Mouse (Mus musculus): ENCODE measurements around the gene Glp2r. TPM values are rescaled to one million over a fixed set of nuclear protein-coding genes. Genes with fewer than 3 reads are reported as not detected.

The Glp2r gene
- total RNA-seq, 2 experiments from 2014 or later, result 0.06 TPM; not detected in 1

DNA sequence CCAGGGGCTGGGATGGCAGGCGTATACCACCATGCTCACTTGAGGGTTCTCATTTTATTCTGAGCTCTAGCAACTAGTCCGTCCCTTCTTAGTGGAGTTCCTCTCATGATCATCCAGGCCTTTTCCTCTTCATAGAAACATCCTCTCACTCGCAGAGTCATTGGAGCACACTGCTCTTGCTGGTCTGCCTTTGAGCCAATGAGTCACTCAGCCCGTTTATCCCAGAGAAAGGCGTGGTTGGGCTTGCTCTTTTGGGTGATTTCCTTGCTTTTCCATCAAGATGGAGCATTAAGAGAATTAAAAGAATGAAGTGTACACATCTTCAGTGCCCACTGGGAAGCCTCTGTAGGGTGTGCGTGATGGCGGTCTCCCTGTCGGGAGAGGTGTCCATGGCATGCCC is 109.5 kb downstream of the Glp2r start:
- DNase-seq, result no peak

GRCm38 (mm10) chr11:67657685-67658382 is 113.1 kb downstream of the Glp2r start:
- DNase-seq, result peak; percentile 62

DNA sequence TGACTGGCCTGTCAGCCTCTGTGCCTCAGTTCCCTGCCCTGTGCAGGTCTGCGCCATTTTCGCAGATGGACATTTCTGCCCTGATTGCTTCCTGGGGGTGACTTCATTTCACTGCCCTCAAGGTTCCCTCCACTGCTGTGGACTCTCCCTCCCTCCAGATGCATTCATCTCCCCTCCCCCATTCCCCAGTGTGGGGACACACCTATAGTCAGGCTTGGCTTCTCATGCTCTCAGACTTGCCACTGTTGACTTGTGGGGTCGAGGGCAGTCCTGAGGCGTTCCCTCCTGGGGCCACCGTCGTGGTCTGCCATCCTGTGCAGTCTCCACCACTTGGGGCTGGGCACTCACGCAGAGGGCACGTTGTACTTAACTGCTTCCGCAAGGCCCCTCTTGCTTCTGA is 114.1 kb downstream of the Glp2r start:
- no peak for DNase-seq

GRCm38 (mm10) chr11:67656366-67656765 is 114.6 kb downstream of the Glp2r start:
- DNase-seq, result no peak

GRCm38 (mm10) chr11:67655236-67655959 is 115.6 kb downstream of the Glp2r start:
- DNase-seq, result no peak

GRCm38 (mm10) chr11:67654514-67654913 is 116.4 kb downstream of the Glp2r start:
- no peak for DNase-seq

DNA sequence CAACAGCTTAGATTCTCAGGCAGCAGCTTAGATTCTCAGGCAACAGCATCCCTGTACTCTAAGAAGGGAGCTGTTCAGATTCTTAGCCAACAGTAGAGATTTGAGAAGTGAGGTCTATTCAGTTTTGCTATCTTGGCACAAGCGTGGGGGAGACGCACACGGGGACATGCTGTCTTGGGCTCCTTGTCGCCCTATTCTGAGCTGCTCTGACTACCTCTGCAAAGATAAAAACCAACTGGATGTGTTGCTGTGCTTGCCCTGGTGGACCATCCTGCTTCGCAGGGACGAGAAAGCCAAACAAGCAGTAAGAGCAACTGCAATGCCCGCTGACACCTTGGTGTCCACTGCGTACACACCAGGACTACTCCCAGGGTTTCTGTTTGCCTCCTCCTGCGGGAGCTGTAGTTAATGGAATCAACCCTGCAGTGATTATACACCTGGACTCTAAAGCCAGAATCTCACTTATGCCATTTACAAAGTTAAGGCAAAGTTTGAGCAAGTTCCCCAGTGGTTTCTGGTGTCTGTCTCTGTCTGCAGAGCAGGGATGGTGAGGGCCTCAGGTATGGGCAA is 117.3 kb downstream of the Glp2r start:
- no peak for DNase-seq

- no peak for DNase-seq
These were observed 118.1 kb downstream of the Glp2r start for GRCm38 (mm10) chr11:67652893-67653255.

DNA sequence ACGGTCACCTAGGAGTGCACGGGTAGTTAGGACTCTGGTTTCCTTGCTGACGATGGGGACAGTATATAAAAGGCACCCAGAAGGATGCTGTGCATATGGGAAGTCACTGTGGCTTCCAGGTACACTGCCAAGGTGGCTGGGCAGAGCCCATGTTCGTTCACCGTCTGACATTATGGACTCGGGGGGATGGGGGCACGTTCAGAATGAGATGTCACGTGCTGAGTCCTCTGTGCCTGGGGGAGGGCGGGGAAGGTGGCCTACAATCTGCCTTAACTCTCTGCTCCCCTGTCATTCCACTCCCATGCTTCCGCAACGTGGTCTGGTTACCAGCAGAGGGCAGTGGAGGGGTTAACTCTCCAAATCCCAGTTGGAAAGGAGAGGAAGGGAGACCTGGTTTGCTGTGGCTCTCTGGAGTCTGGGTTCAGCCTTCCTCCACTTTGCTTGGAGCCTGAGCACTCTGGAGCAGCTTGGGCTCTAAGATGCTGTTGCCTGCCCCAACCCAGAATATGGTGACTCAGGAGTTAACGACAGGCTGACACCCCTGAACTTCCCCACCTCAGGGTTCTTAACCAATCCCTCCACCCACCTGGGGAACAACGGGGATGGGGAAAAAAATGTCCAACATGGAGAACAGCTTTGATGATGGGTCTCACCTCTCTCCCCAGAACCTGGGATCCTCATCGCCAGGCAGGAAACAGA is 118.6 kb downstream of the Glp2r start:
- peak; percentile 48 for DNase-seq

DNA sequence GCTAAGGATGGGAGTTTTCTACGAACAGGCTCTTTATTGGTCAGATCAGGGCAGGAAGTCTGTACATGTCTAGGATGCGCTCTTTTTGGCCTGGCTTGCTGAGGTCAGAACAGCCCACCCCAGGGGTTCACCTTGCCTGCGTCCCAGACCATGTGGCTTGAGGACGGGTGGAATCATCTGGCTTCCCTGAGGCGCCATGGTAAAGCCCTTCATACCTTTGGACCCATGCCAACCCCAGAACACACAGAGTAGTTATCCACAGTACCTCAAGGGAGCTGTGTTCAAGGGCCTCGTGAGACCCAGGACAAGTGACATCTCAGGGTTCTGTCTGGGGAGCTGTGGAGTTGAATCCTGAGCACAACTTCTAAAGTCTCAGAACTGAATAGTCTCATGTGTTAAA is 119.2 kb downstream of the Glp2r start:
- DNase-seq, result no peak

DNA sequence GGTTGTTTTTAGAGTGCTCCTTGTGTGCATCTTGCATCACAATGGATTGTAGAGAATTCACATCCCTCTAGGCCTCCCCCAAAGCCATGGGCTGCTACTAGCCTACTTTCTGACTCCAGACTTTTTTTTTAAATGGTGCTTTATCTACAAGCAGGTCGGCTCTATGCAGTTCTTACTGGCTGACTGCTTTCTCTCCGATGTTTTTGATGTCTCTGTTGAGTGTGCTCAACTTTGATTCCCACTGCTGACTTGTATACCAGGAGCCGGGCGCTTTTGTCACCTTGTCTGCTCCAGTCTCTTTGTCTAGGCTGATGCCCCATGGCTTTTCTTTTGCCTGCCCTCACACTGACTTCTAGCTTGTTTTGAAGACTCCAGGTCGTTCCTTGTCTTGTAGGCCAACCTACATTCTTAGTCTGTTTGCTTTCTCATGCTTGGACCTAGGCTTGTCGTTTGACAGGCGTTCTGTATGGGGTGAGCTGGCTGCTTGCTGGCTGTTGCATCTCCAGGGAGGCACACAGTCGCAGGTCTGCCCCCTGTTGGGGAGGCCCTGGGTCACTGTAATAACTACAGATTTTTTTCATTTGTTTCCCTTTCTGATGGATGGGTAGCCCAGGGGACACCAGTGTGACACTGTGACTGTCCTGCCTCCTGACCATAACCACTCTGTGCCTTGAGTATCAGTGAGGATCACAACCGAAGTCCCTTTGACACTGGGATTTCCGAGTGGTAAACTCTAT is 120.8 kb downstream of the Glp2r start:
- DNase-seq, result no peak

GRCm38 (mm10) chr11:67648651-67649407 is 122.1 kb downstream of the Glp2r start:
- DNase-seq, result no peak

- DNase-seq, result peak; percentile 89
These were observed 123.2 kb downstream of the Glp2r start for GRCm38 (mm10) chr11:67647745-67648144.

- no peak for DNase-seq
These were observed 126.3 kb downstream of the Glp2r start for GRCm38 (mm10) chr11:67644632-67645149.

- DNase-seq, result no peak
These were observed 127.5 kb downstream of the Glp2r start for GRCm38 (mm10) chr11:67643465-67643864.

GRCm38 (mm10) chr11:67642835-67643234 is 128.1 kb downstream of the Glp2r start:
- DNase-seq, result no peak

DNA sequence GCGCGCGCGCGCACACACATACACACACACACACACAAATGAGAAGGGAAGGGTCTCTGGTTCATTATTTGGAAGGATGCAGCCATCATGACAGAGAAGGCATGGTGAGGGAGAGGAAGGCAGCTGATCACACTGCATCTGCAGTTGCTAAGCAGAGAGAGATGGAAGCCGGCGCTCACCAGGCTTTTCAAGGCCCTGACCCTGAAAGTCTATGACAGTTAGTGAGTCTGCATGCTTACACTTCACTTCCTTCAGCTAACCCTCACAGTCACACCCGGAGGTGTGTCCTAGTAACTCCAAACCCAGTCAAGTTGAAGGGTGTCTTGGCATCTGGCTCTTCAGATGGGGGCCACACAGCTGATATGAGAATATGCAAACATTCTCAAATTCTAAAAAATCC is 128.5 kb downstream of the Glp2r start:
- peak; percentile 35 for DNase-seq

DNA sequence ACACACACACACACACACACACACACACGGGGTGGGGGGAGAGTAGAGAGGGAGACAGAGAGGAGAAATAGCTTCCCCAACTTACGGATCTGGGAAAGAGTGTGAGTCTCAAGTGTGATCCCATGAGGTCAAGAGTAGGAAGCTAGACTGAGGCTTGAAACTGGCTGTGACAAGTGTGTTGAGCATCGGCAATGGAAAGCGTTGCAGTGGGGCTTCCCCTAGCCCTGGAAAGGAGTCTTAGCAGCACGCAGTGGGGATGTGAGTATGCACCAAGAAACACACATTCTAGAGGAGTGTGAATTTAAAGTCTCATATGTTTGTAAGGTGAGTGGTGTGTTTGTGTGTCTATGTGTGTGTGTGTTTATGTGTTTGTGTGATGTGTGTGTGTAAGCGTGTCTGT is 130.7 kb downstream of the Glp2r start:
- no peak for DNase-seq

GRCm38 (mm10) chr11:67638401-67638800 is 132.6 kb downstream of the Glp2r start:
- peak; percentile 28 for DNase-seq

- no peak for DNase-seq
These were observed 133.9 kb downstream of the Glp2r start for GRCm38 (mm10) chr11:67636905-67637586.

DNA sequence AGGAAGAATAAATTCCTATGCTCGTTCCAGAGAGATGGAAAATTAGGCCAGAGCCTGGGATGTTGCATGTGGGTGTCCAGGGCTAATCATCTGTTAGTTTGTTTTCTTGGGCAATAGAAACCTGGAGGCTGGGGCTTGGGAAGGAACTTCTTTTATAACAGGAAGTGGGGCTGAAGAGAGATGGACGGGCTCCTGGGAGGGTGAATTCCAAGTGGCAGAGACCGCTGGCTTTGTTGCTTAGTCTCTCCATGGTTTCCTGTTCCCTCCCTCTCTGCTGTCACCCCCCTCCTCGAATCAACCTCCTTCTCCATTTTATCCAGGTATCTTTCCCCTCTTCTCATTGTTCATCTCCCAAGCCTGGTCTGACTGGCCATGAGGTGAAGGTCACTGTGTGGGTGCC is 134.8 kb downstream of the Glp2r start:
- DNase-seq, result no peak
